Mouse (Mus musculus): ENCODE measurements around the gene Epop.

GRCm38 (mm10) chr11:97659990-97660714, 30.6 kb upstream of the Epop start:
- TF ChIP-seq CTCF (IDR thresholded peaks at IDR 0.05; ENCODE audit: low read depth), result no peak
- no peak for TF ChIP-seq EP300 (optimal IDR thresholded peaks at IDR 0.05)
